Mouse (Mus musculus) thymus, postnatal 0 days (tissue): ENCODE results near the gene Nsmce1. TPM values are rescaled to one million over a fixed set of nuclear protein-coding genes. Genes with fewer than 3 reads are reported as not detected.
"Not testable (repeated sequence)": the region's sequence is repeated elsewhere in the genome, so short reads cannot be mapped to it uniquely, and the experiment has no call there.

Experiments used
- DNase-seq: peaks from one replicate; pipeline ENCODE4 v3.0.0-alpha.2; 2015; ENCODE audit warnings: low spot score
- polyA plus RNA-seq: library from polyadenylated mRNA; unstranded; fragments of >200 nt; fragmentation: Nextera tagmentation; extraction: Ambion mirVana; gene quantifications from 2 replicates; pipeline ENCODE4 v1.2.1, GENCODE M21; 2015

The Nsmce1 gene
- polyA plus RNA-seq, 1 experiment from 2014 or later: 200 TPM

- no peak for DNase-seq
Observed at GRCm38 (mm10) chr7:125442323-125442722, 49.1 kb downstream of the Nsmce1 start.

- no peak for DNase-seq
Observed at GRCm38 (mm10) chr7:125434666-125435290, 56.6 kb downstream of the Nsmce1 start.

- DNase-seq: no peak
Observed at GRCm38 (mm10) chr7:125433874-125434273, 57.5 kb downstream of the Nsmce1 start.

- no peak for DNase-seq
Observed at GRCm38 (mm10) chr7:125430170-125430842, 61.1 kb downstream of the Nsmce1 start.

- not testable (repeated sequence) for DNase-seq
Observed at GRCm38 (mm10) chr7:125428816-125429500, 62.4 kb downstream of the Nsmce1 start.

GRCm38 (mm10) chr7:125428381-125428780, 63.0 kb downstream of the Nsmce1 start:
- DNase-seq: no peak

GRCm38 (mm10) chr7:125427492-125428090, 63.8 kb downstream of the Nsmce1 start:
- DNase-seq: no peak

GRCm38 (mm10) chr7:125423056-125423455, 68.3 kb downstream of the Nsmce1 start:
- peak; percentile 30 for DNase-seq

- no peak for DNase-seq
Observed at GRCm38 (mm10) chr7:125421911-125422310, 69.5 kb downstream of the Nsmce1 start.

GRCm38 (mm10) chr7:125420190-125420589, 71.2 kb downstream of the Nsmce1 start:
- peak; percentile 77 for DNase-seq

GRCm38 (mm10) chr7:125418413-125418812, 73.0 kb downstream of the Nsmce1 start:
- DNase-seq: peak; percentile 46

Other genes starting within 250 kb of the Nsmce1 start
- gene Kdm8, start 46.9 kb downstream of the Nsmce1 start, polyA plus RNA-seq: 12.6 and 15.1 TPM in 2 replicates
- 45.8 and 47.1 TPM in 2 replicates for gene Il4ra, start 60.5 kb upstream of the Nsmce1 start, polyA plus RNA-seq
- gene Il21r, start 111.8 kb upstream of the Nsmce1 start, polyA plus RNA-seq: 28.2 and 36.8 TPM in 2 replicates
- gene Gtf3c1, start 216.2 kb upstream of the Nsmce1 start, polyA plus RNA-seq: 15.5 and 16.3 TPM in 2 replicates
- 4.0 and 4.1 TPM in 2 replicates for gene D430042O09Rik, start 216.3 kb upstream of the Nsmce1 start, polyA plus RNA-seq